Mouse (Mus musculus) lung, postnatal 25 days (tissue): Measurements from ENCODE around the gene Olfr1340.

ENCODE experiments used
- DNase-seq: peaks from one replicate; pipeline ENCODE4 v3.0.0; 2022; ENCODE audit warnings: low spot score

Olfr1340 gene

GRCm38 (mm10) chr4:118719838-118720237, at the start of gene Olfr1340:
Gene Olfr1340, plus strand, starts transcription at chr4:118720138.
- no peak for DNase-seq

GRCm38 (mm10) chr4:118687086-118687485, 32.9 kb upstream of the Olfr1340 start:
- peak; percentile 9 for DNase-seq

DNA sequence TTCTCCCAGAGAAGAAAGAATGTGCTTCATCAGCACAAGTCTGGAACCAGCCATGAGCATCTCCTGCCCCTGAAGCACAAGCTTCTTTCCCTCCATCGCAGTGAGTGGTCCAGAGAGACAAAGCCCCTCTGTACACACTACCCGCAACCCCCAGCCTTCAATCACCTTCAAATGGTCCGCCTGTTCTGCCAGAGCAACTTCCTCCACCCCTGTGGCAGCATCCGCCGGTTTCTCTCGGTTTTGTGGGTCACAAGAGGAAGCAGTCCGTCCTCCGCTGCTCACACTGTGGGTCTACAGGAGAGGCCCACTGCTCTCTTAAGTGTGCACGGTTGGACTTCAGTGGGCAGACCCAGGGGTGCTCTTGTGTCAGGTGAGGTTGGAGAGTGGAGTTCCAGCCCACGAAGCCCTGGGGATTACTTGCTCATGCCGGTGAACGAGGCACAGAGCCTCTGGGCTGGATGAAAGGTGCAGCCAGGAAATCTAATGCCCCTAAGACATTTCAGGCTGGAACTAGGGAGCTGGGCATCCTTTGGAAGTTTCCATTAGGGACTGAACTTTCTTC, 27.4 kb upstream of the Olfr1340 start, which contains the start of gene Olfr1342:
Olfr1342 (minus strand) TSS at position 345 of the 562 bp plus-strand sequence.
- no peak for DNase-seq

DNA sequence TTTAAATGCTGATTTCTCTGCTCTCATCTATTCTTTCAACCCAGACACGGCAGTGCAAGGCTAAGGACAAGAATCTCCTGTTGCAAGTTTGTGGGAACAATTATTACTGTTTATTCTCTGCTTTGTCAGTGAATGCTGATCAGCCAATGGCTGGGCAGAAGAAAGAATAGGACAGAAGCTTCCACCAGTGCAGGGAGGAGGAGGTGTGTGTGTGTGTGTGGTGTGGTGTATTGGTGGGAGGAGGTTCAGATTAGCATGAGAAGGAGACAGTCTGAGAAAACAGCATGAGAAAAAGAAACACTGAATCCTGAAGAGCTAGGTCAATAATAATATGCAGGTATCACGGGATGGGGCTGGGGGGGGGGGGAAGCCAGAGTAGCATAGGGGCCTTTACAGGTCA, 26.1 kb upstream of the Olfr1340 start:
- no peak for DNase-seq

GRCm38 (mm10) chr4:118703223-118703622, 16.7 kb upstream of the Olfr1340 start, which contains the start of gene Olfr1341:
Gene Olfr1341, plus strand, starts transcription at chr4:118703523.
- DNase-seq = no peak

- no peak for DNase-seq
Observed at GRCm38 (mm10) chr4:118708086-118708485, 11.9 kb upstream of the Olfr1340 start.

DNA sequence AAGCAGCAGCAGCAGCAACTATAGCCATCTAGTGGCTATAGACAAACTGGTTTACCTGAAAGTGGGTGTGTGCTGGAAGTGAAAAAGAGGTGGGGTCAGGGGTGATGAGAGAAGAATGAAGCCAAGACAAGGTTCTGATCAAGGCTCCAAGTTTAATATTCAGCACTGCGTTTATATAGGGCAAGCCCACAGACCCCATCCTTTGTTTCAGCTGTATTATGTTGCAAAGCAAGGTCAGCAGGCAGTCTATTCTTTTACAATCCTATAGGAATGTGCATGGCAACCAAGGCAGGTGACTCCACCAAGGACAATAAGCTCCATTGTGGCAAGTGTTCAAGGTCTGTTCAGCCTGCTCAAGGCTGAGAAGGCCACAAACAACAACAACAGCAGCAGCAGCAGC, 8.3 kb upstream of the Olfr1340 start:
- no peak for DNase-seq

DNA sequence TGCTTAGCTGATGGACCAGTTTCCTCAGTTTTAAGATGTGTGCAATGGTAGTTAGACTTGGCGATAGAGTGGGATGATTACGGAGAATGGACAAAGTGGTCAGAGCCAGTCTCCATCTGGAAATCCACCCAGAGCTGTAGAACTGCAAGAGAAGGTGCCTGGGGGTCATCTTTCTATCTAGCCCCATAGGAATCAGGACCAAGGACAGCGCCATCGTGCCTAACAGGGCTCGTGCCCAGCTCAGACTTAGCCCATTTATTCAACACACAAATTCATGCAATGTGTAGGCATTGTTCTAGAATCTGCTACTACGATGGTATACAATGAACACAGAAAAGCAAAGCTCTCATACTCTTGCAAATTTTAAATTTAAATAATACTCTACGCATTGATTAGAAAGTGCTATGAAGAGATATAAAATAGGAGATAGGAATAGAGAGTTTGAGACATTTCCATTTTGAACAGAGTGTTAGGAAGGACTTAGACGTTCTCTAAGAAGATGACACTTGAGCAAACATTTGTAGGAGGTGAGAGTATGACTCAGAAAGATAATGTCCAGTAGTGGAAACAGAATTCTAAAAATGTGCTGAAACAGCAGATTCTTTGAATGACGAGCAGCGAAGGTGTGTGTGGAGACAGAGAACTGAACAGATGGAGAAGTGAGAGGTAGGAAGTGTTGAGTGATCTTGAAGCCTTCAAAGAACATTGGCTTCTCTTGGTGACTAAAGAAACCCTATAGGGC, 2.0 kb downstream of the Olfr1340 start:
- DNase-seq = no peak

GRCm38 (mm10) chr4:118731875-118732274, 11.9 kb downstream of the Olfr1340 start, which contains the start of gene Olfr1339:
Gene Olfr1339, plus strand, starts transcription at chr4:118732175.
- DNase-seq = no peak

DNA sequence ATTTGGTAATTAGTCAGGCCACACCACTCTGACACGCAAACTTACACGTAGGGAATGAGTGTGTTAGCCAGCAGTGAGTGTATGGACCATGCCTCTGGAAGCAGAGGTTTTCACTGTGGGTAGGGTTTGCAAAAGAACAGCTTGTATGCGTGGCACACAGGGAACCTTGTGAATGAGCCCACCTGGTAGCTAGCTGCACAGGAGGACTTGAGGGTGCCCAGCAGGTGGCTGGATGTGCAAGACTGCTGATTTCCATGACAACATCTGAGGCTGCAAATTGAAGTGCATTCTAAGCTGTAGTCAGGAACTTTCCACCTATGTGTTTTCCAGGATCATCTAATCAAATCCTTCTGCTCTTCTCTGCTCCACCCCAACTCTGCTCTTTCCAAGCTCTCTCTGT, 19.6 kb downstream of the Olfr1340 start:
- no peak for DNase-seq

- DNase-seq = no peak
Observed at GRCm38 (mm10) chr4:118740988-118741698, 21.2 kb downstream of the Olfr1340 start.

DNA sequence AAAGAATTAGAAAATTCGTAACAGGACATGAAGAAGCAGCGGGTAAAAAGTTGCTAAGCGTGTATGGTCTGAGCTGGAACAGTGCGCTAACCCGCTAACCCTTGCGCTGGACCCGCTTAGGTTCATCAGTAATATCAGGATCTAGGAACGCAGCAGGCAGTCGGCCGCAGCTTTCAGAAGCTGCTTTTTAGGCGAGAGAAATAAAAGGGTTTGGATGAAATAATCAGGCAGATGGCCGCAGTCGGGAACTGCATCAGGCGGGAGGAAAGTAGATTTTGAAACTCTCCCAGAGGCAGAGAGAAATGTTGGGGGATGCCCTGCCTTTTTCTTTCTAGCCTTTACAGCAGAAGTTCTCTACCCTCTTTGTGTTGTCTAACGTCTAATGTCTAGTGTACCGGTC, 21.9 kb downstream of the Olfr1340 start:
- no peak for DNase-seq

DNA sequence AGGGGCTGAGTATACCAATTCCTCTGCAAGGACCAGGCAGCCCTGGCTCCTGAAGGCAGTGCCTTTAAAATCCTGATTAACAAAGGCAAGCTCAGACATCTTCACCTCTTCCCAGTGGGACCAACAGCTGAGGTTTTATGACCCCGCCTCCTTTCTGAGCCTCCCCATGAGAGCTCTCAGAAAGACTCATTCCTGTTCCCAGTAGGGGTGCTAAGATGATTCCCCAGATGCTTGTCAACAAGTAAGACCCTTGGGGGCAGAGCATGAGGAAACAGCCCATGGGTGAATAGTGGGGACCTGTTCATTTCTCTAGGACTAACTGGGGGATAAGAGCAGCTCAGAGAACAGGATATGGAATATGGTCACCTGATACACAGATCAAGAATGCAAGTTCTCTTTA, 38.7 kb downstream of the Olfr1340 start, which contains the start of gene Olfr1338:
Olfr1338 (minus strand) TSS at position 101 of the 400 bp plus-strand sequence.
- no peak for DNase-seq
